Mouse (Mus musculus) intestine, embryonic 15.5 days (tissue): ENCODE measurements around the gene Map2k3. TPM values are rescaled to one million over a fixed set of nuclear protein-coding genes. Genes with fewer than 3 reads are reported as not detected.

ENCODE experiments used
- ATAC-seq: fragments of 200-750 bp; cut with Nextera tagmentation; 2 replicates; pipeline ENCODE4 v1.8.0; 2017; ENCODE audit warnings: moderate TSS enrichment, moderate library complexity
- H3K27ac ChIP-seq: fragments of 300-500 bp; sonication (generic); 2 replicates; pipeline ENCODE4 v1.5.1; 2015; ENCODE audit warnings: mild to moderate bottlenecking, inconsistent platforms
- H3K27me3 ChIP-seq: fragments of 300-500 bp; sonication (generic); replicated peaks from 2 replicates; pipeline ENCODE4 v1.6.1; 2015; ENCODE audit warnings: inconsistent platforms
- H3K36me3 ChIP-seq: fragments of 300-500 bp; sonication (generic); 2 replicates; pipeline ENCODE4 v1.6.1; 2015; ENCODE audit warnings: inconsistent platforms
- H3K4me1 ChIP-seq: fragments of 300-500 bp; sonication (generic); replicated peaks from 2 replicates; pipeline ENCODE4 v1.6.1; 2015; ENCODE audit warnings: inconsistent platforms
- H3K4me2 ChIP-seq: fragments of 300-500 bp; sonication (generic); replicated peaks from 2 replicates; pipeline ENCODE4 v1.6.1; 2015; ENCODE audit warnings: mild to moderate bottlenecking, inconsistent platforms
- H3K4me3 ChIP-seq: fragments of 300-500 bp; sonication (generic); replicated peaks from 2 replicates; pipeline ENCODE4 v1.5.1; 2015; ENCODE audit warnings: inconsistent platforms
- H3K9ac ChIP-seq: fragments of 300-500 bp; sonication (generic); 2 replicates; pipeline ENCODE4 v1.6.1; 2015; ENCODE audit warnings: inconsistent platforms
- H3K9me3 ChIP-seq: fragments of 300-500 bp; sonication (generic); 2 replicates; pipeline ENCODE4 v1.6.1; 2016; ENCODE audit warnings: inconsistent platforms
- WGBS: fragments of 180-500 bp; shearing (Covaris S2); methylation state at CpG from one replicate; pipeline ENCODE4 v1.1.7; 2015; 5-methylcytosine and 5-hydroxymethylcytosine counted together
- polyA plus RNA-seq: library from polyadenylated mRNA; unstranded; fragments of >200 nt; fragmentation: Nextera tagmentation; extraction: Ambion mirVana; gene quantifications from 2 replicates; pipeline ENCODE4 v1.2.1, GENCODE M21; 2015

Gene Map2k3
- polyA plus RNA-seq, 1 experiment from 2014 or later, result 127 TPM

GRCm38 (mm10) chr11:60976234-60976633, 44.4 kb downstream of the Map2k3 start:
- Histone ChIP-seq H3K4me3 (no peak overlapping the region), H3K36me3 (no peaks in the 10 kb centered on the region), H3K9me3 (no peaks in the 10 kb centered on the region), H3K4me2 (no peak overlapping the region), H3K9ac (no peak overlapping the region), H3K4me1 (no peaks in the 10 kb centered on the region), H3K27me3 (no peaks in the 10 kb centered on the region), H3K27ac (no peak overlapping the region)
- WGBS, result 83% methylated on average over 2 of the region's 2 CpGs
- ATAC-seq, result no peak

DNA sequence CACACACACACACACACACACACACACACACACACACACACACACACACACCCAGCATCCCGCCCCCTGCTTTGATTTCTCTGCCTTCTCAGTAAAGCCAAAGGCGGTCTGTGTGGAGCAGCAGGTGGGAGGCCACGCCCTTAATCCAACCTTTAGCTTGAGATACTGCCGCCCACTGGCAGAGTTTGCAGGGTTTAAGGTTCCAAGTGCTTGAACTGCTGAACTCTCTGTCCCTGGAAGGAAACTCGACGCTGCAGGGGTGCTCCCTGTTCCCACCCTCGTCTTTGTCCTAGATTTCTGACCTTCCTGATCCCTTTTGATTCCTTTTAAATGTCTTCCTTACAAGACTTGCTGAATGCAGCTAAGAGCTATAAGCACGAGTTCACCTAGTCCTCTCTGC, 44.9 kb downstream of the Map2k3 start:
- ATAC-seq, result peak; percentile 90
- H3K27ac ChIP-seq, result no peak overlapping the region

DNA sequence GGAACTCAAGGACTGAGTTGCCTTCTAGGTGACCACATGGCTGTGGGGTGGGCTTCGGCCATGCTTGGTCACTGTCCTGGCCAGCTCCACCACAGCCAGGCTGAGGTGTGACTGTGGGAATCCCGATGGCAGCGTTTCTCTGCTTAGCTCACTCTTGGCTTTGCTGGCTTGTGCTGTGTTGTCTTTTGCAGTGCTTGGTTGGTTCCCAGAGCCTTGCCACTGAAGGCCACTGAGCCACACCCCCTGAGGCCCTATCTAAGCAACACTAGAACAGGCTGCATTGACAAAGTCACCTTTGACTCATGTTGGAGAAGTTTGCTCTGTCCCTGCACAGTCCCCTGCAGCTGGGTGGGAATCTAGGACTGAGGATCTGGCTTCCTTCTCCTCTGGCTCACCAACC, 45.3 kb downstream of the Map2k3 start:
- Histone ChIP-seq H3K36me3 (no peaks in the 10 kb centered on the region), H3K27ac (no peak overlapping the region), H3K4me2 (no peak overlapping the region), H3K4me1 (no peaks in the 10 kb centered on the region), H3K9me3 (no peaks in the 10 kb centered on the region), H3K4me3 (no peak overlapping the region), H3K27me3 (no peaks in the 10 kb centered on the region), H3K9ac (no peak overlapping the region)
- ATAC-seq, result peak; percentile 82
- 50% methylated on average over 3 of the region's 3 CpGs for WGBS

More for the DNA sequence above, 44.9 kb downstream of the Map2k3 start:
- no peaks in the 10 kb centered on the region for H3K27me3 ChIP-seq
- 20% methylated on average over 8 of the region's 8 CpGs for WGBS
- H3K36me3 ChIP-seq, result no peaks in the 10 kb centered on the region
- H3K4me1 ChIP-seq, result no peaks in the 10 kb centered on the region
- H3K4me3 ChIP-seq, result no peak overlapping the region
- no peak overlapping the region for H3K9ac ChIP-seq
- no peaks in the 10 kb centered on the region for H3K9me3 ChIP-seq
- H3K4me2 ChIP-seq, result no peak overlapping the region

DNA sequence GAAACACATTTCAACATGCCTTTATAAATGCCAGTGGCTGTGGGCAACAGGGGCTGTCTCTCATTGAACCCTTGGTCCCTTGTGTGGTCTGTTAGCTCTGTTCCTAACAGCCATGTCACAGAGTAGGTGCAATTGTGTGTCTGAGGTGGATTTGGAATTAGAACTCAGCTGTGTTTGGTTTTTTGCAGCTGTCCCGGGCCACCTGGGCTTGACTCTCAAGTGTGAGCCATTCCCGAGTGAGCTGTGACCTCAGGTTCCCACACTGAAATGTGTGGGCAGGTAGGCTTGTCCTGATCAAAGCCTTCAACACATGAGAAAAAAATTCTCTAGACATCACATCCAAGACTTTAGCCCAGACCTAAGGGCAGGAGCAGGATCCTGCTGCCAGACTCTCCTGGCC, 46.8 kb downstream of the Map2k3 start:
- Histone ChIP-seq H3K4me2 (no peak overlapping the region), H3K27ac (no peak overlapping the region), H3K27me3 (no peaks in the 10 kb centered on the region), H3K4me3 (no peak overlapping the region), H3K9ac (no peak overlapping the region), H3K9me3 (no peaks in the 10 kb centered on the region), H3K4me1 (no peaks in the 10 kb centered on the region), H3K36me3 (no peaks in the 10 kb centered on the region)
- 70% methylated on average over 2 of the region's 2 CpGs for WGBS
- ATAC-seq, result no peak

- no peak overlapping the region for H3K27ac ChIP-seq
- no peaks in the 10 kb centered on the region for H3K36me3 ChIP-seq
- H3K27me3 ChIP-seq, result no peaks in the 10 kb centered on the region
- H3K9me3 ChIP-seq, result no peaks in the 10 kb centered on the region
- no peak overlapping the region for H3K4me3 ChIP-seq
- H3K9ac ChIP-seq, result no peak overlapping the region
- no peak overlapping the region for H3K4me2 ChIP-seq
- WGBS, result 77% methylated on average over 5 of the region's 5 CpGs
- H3K4me1 ChIP-seq, result no peaks in the 10 kb centered on the region
- ATAC-seq, result no peak
Observed at GRCm38 (mm10) chr11:60979788-60980187, 48.0 kb downstream of the Map2k3 start.

- Histone ChIP-seq H3K4me3 (no peak overlapping the region), H3K4me2 (no peak overlapping the region), H3K27me3 (no peaks in the 10 kb centered on the region), H3K9ac (no peak overlapping the region), H3K27ac (no peak overlapping the region), H3K36me3 (no peaks in the 10 kb centered on the region), H3K4me1 (no peaks in the 10 kb centered on the region), H3K9me3 (no peaks in the 10 kb centered on the region)
- ATAC-seq, result no peak
- 66% methylated on average over 14 of the region's 14 CpGs for WGBS
Observed at GRCm38 (mm10) chr11:60981693-60982486, 50.1 kb downstream of the Map2k3 start.

GRCm38 (mm10) chr11:60984912-60985558, 53.2 kb downstream of the Map2k3 start:
- no peak overlapping the region for H3K9ac ChIP-seq
- no peaks in the 10 kb centered on the region for H3K9me3 ChIP-seq
- no peak overlapping the region for H3K4me2 ChIP-seq
- no peaks in the 10 kb centered on the region for H3K36me3 ChIP-seq
- no peaks in the 10 kb centered on the region for H3K27me3 ChIP-seq
- no peak overlapping the region for H3K4me3 ChIP-seq
- no peak for ATAC-seq
- no peak overlapping the region for H3K27ac ChIP-seq
- H3K4me1 ChIP-seq, result no peaks in the 10 kb centered on the region
- WGBS, result 76% methylated on average over 13 of the region's 13 CpGs

DNA sequence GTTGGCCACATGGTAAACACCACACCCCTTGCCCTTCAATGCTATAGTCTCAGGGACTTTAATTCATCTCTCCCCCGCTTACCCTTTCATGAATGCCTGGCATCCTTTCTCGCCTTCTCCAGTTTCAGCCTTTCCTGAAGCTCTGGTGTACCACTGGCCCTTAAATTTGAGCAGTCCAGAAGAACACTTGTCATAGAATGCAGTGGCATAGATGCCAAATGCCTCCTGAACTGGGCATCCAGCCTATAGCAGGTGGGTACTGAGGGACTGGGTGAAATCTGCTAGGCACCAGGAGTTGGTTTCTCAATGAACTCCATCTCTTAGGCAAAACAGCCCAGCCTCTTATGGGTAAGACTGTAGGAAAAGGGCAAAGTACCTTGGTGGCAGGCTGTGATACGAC, 58.6 kb downstream of the Map2k3 start:
- no peak overlapping the region for H3K4me3 ChIP-seq
- H3K36me3 ChIP-seq, result no peaks in the 10 kb centered on the region
- no peak overlapping the region for H3K27ac ChIP-seq
- H3K9me3 ChIP-seq, result no peaks in the 10 kb centered on the region
- H3K4me1 ChIP-seq, result no peaks in the 10 kb centered on the region
- no peak for ATAC-seq
- H3K9ac ChIP-seq, result no peak overlapping the region
- H3K4me2 ChIP-seq, result no peak overlapping the region
- H3K27me3 ChIP-seq, result no peaks in the 10 kb centered on the region
- WGBS, result 72% methylated on average over 3 of the region's 3 CpGs

Other genes with a start within 250 kb of the Map2k3 start
- gene Llgl1, start 232.3 kb upstream of the Map2k3 start, polyA plus RNA-seq, result 32.6 and 34.3 TPM in 2 replicates
- gene Flii, start 204.8 kb upstream of the Map2k3 start, polyA plus RNA-seq, result 74.8 and 86.2 TPM in 2 replicates
- 9.3 and 9.4 TPM in 2 replicates for gene Mief2, start 203.6 kb upstream of the Map2k3 start, polyA plus RNA-seq
- 12.1 and 13.0 TPM in 2 replicates for gene Top3a, start 154.7 kb upstream of the Map2k3 start, polyA plus RNA-seq
- 6.5 and 6.6 TPM in 2 replicates for gene Smcr8, start 154.5 kb upstream of the Map2k3 start, polyA plus RNA-seq
- gene Shmt1, start 120.3 kb upstream of the Map2k3 start, polyA plus RNA-seq, result 108 and 115 TPM in 2 replicates
- gene Dhrs7b, start 101.4 kb upstream of the Map2k3 start, polyA plus RNA-seq, result 55.4 and 56.9 TPM in 2 replicates
- gene Tmem11, start 52.8 kb upstream of the Map2k3 start, polyA plus RNA-seq, result 62.9 and 70.9 TPM in 2 replicates
- 9.6 and 11.9 TPM in 2 replicates for gene Natd1, start 17.3 kb upstream of the Map2k3 start, polyA plus RNA-seq
- gene Kcnj12, start 90.5 kb downstream of the Map2k3 start, polyA plus RNA-seq, result 1.6 and 1.9 TPM in 2 replicates
- gene Tnfrsf13b, start 194.7 kb downstream of the Map2k3 start, polyA plus RNA-seq, result 2.7 and 2.8 TPM in 2 replicates
- gene Usp22, start 243.0 kb downstream of the Map2k3 start, polyA plus RNA-seq, result 89.0 and 98.6 TPM in 2 replicates